Mouse (Mus musculus): ENCODE results near the gene Casq1.

GRCm38 (mm10) chr1:172160508-172160907 lies 59.2 kb downstream of the Casq1 start:
- TF ChIP-seq EP300 (IDR thresholded peaks at IDR 0.05; ENCODE audit: insufficient read depth, low read depth, low read length), result no peak
- TF ChIP-seq CTCF (IDR thresholded peaks at IDR 0.05; ENCODE audit: low read depth, low read length), result no peak
- no peak for TF ChIP-seq POLR2A (IDR thresholded peaks at IDR 0.05; ENCODE audit: insufficient read depth, low read length)
